Mouse (Mus musculus) midbrain, embryonic 11.5 days (tissue): Measurements from ENCODE around the gene Pum2. TPM values are rescaled to one million over a fixed set of nuclear protein-coding genes. Genes with fewer than 3 reads are reported as not detected.

Experiments used
- ATAC-seq: fragments of 200-750 bp; cut with Nextera tagmentation; 2 replicates; pipeline ENCODE4 v1.8.0; 2017; ENCODE audit warnings: moderate TSS enrichment, moderate library complexity; ENCODE audit not compliant: low FRiP score
- DNase-seq: peaks from one replicate; pipeline ENCODE4 v3.0.0; 2015; ENCODE audit warnings: low spot score; ENCODE audit errors: missing footprints
- H3K27ac ChIP-seq: fragments of 300-500 bp; sonication (generic); 2 replicates; pipeline ENCODE4 v1.5.1; 2014; ENCODE audit warnings: low read depth, low read length
- H3K27me3 ChIP-seq: fragments of 300-500 bp; sonication (generic); 2 replicates; pipeline ENCODE4 v1.6.1; 2014; ENCODE audit warnings: mild to moderate bottlenecking, low read length, moderate library complexity, mixed read lengths; ENCODE audit not compliant: control insufficient read depth, insufficient read depth
- H3K36me3 ChIP-seq: fragments of 300-500 bp; sonication (generic); 2 replicates; pipeline ENCODE4 v1.6.1; 2014; ENCODE audit warnings: mild to moderate bottlenecking, low read length, moderate library complexity, mixed read lengths; ENCODE audit not compliant: control insufficient read depth, insufficient read depth
- H3K4me1 ChIP-seq: fragments of 300-500 bp; sonication (generic); 2 replicates; pipeline ENCODE4 v1.6.1; 2014; ENCODE audit warnings: low read length; ENCODE audit not compliant: control insufficient read depth, insufficient read depth
- H3K4me2 ChIP-seq: fragments of 300-500 bp; sonication (generic); 2 replicates; pipeline ENCODE4 v1.6.1; 2014; ENCODE audit warnings: mild to moderate bottlenecking, moderate library complexity
- H3K4me3 ChIP-seq: fragments of 300-500 bp; sonication (generic); 2 replicates; pipeline ENCODE4 v1.5.1; 2014; ENCODE audit warnings: low read depth, low read length
- H3K9ac ChIP-seq: fragments of 300-500 bp; sonication (generic); 2 replicates; pipeline ENCODE4 v1.6.1; 2014; ENCODE audit warnings: low read length
- H3K9me3 ChIP-seq: fragments of 300-500 bp; sonication (generic); 2 replicates; pipeline ENCODE4 v1.6.1; 2016; ENCODE audit warnings: low read length; ENCODE audit not compliant: control insufficient read depth
- WGBS: fragments of 180-500 bp; shearing (Covaris S2); extraction: QIAGEN DNeasy Blood & Tissue Kit; methylation state at CpG from one replicate; pipeline ENCODE4 v1.1.7; 2014; 5-methylcytosine and 5-hydroxymethylcytosine counted together
- polyA plus RNA-seq: library from polyadenylated mRNA; unstranded; fragments of >200 nt; fragmentation: Nextera tagmentation; extraction: Ambion mirVana; gene quantifications from 2 replicates; pipeline ENCODE4 v1.2.1, GENCODE M21; 2014

The Pum2 gene
- polyA plus RNA-seq, 1 experiment from 2014 or later, result 79.1 TPM

DNA sequence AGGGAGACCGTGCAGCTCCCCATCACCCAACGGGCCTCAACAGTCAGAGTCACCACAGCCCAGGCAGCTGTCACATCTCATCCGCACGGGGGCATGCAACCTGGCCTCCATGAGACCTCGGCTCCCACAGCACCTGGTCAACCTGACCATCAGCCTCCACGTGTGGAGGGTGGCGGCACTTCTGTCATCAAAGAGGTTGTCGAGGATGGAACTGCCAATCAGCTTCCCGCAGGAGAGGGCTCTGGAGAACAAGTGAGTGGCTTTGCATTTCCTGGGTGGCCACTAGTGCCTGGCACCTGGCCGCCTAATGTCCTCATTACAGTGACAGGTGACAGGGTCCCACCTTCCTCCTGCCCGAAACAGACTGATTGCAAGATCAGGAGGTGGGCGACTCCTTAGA is 116.7 kb downstream of the Pum2 start:
- Histone ChIP-seq H3K27ac (no peak overlapping the region), H3K4me1 (peaks cover 5% of the 10 kb centered on the region; the same call in 1 of the 2 replicates), H3K36me3 (peaks cover 32% of the 10 kb centered on the region), H3K9me3 (peaks cover 3% of the 10 kb centered on the region; the same call in 1 of the 2 replicates), H3K4me2 (no peak overlapping the region), H3K9ac (no peak overlapping the region), H3K27me3 (no peaks in the 10 kb centered on the region), H3K4me3 (no peak overlapping the region)
- no peak for DNase-seq
- 92% methylated on average over 12 of the region's 12 CpGs for WGBS
- ATAC-seq, result no peak

GRCm38 (mm10) chr12:8793410-8794051 is 119.6 kb downstream of the Pum2 start:
- WGBS, result 90% methylated on average over 2 of the region's 2 CpGs
- ATAC-seq (no peak), DNase-seq (no peak)
- Histone ChIP-seq H3K9me3 (peaks cover 3% of the 10 kb centered on the region; the same call in 1 of the 2 replicates), H3K4me2 (no peak overlapping the region), H3K4me3 (no peak overlapping the region), H3K27me3 (no peaks in the 10 kb centered on the region), H3K36me3 (peaks cover 32% of the 10 kb centered on the region), H3K27ac (no peak overlapping the region), H3K9ac (no peak overlapping the region), H3K4me1 (peaks cover 2% of the 10 kb centered on the region; the same call in 1 of the 2 replicates)

GRCm38 (mm10) chr12:8797936-8798335 is 124.0 kb downstream of the Pum2 start:
- 94% methylated on average over 7 of the region's 7 CpGs for WGBS
- no peaks in the 10 kb centered on the region for H3K27me3 ChIP-seq
- peaks cover 3% of the 10 kb centered on the region; the same call in 1 of the 2 replicates for H3K9me3 ChIP-seq
- no peak overlapping the region for H3K4me3 ChIP-seq
- no peaks in the 10 kb centered on the region for H3K4me1 ChIP-seq
- no peak for DNase-seq
- no peak overlapping the region for H3K9ac ChIP-seq
- no peak for ATAC-seq
- no peak overlapping the region for H3K27ac ChIP-seq
- no peak overlapping the region for H3K4me2 ChIP-seq
- H3K36me3 ChIP-seq, result peaks cover 17% of the 10 kb centered on the region

- peaks cover 11% of the 10 kb centered on the region for H3K36me3 ChIP-seq
- ATAC-seq, result no peak
- no peak overlapping the region for H3K4me2 ChIP-seq
- no peaks in the 10 kb centered on the region for H3K4me1 ChIP-seq
- peaks cover 3% of the 10 kb centered on the region; the same call in 1 of the 2 replicates for H3K9me3 ChIP-seq
- 59% methylated on average over 9 of the region's 9 CpGs for WGBS
- no peaks in the 10 kb centered on the region for H3K27me3 ChIP-seq
- no peak overlapping the region for H3K4me3 ChIP-seq
- H3K27ac ChIP-seq, result no peak overlapping the region
- no peak overlapping the region for H3K9ac ChIP-seq
- no peak for DNase-seq
Observed at GRCm38 (mm10) chr12:8798486-8799020, 124.6 kb downstream of the Pum2 start.

Other genes with a start within 250 kb of the Pum2 start
- 58.4 and 59.8 TPM in 2 replicates for gene Rhob, start 174.1 kb upstream of the Pum2 start, polyA plus RNA-seq
- not detected in 2 replicates for gene Slc7a15, start 75.1 kb upstream of the Pum2 start, polyA plus RNA-seq
- 67.9 and 73.8 TPM in 2 replicates for gene Sdc1, start 97.2 kb downstream of the Pum2 start, polyA plus RNA-seq
- gene Laptm4a, start 247.5 kb downstream of the Pum2 start, polyA plus RNA-seq, result 171 and 173 TPM in 2 replicates